Mouse (Mus musculus): ENCODE results near the gene Vamp1. TPM values are rescaled to one million over a fixed set of nuclear protein-coding genes. Genes with fewer than 3 reads are reported as not detected.

Gene Vamp1
- total and polyA plus RNA-seq, 2 experiments from 2014 or later: 40.5 to 47.6 TPM

DNA sequence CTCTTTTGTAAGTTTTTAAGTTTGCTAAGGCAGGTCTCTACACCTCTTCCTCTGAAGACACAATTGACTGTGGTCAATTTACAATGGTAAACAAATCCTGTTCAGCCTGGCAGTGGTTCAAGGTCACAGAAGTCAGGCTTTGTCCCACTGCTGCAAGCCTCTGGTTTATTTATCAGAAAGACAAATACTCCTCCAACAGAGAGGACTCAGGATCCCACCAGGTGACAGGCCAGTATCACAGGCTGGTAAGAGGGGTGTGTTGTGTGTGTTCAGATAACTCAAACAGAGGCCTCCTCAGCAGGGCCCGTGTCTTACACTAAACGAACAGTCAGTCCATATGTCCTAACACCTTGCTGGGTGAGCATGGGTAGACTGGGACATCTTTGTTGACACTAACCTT, 42.9 kb upstream of the Vamp1 start:
- H3K27ac ChIP-seq (ENCODE audit: low read depth, low read length): no peak overlapping the region
- ATAC-seq (ENCODE audit: low FRiP score): no peak
- no peak overlapping the region for H3K4me2 ChIP-seq (ENCODE audit: low read depth, low read length, poor library complexity, severe bottlenecking)
- TF ChIP-seq CTCF (IDR thresholded peaks at IDR 0.05): no peak
- 91% methylated on average over 2 of the region's 2 CpGs for WGBS
- H3K36me3 ChIP-seq (ENCODE audit: insufficient read depth, low read length): peaks cover 79% of the 10 kb centered on the region
- H3K9me3 ChIP-seq (ENCODE audit: low read length): no peaks in the 10 kb centered on the region
- no peaks in the 10 kb centered on the region for H3K27me3 ChIP-seq (ENCODE audit: insufficient read depth, low read length)
- no peak for DNase-seq (ENCODE audit: low spot score)
- H3K9ac ChIP-seq (replicated peaks; ENCODE audit: low read length, poor library complexity, severe bottlenecking): no peak overlapping the region
- H3K4me1 ChIP-seq (ENCODE audit: insufficient read depth, low read length): no peaks in the 10 kb centered on the region
- no peak overlapping the region for H3K4me3 ChIP-seq (ENCODE audit: low read depth, low read length)

DNA sequence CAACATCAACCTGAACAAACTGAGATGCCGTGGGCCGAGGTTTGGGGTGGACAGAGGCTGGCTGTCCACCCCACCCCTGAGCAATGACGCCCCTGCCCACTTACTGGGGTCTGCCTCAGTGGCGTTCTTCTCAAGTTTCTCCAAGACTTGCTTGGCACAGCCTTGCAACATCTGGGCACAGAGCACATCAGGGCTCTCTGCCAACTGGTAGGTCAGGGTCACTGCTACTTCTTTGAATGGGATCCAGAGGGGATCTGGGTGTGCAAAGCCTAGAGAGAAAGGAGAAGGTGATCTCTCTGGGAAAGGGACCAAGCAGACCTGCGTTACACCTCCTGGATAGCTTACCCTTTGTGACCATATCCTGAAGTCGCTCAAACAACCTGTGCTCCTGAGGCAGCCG, 42.1 kb upstream of the Vamp1 start:
- 94% methylated on average over 7 of the region's 7 CpGs for WGBS
- DNase-seq (ENCODE audit: low spot score) (no peak), ATAC-seq (ENCODE audit: low FRiP score) (no peak)
- Histone ChIP-seq H3K9me3 (ENCODE audit: low read length) (no peaks in the 10 kb centered on the region), H3K27ac (ENCODE audit: low read depth, low read length) (no peak overlapping the region), H3K4me2 (ENCODE audit: low read depth, low read length, poor library complexity, severe bottlenecking) (no peak overlapping the region), H3K9ac (replicated peaks; ENCODE audit: low read length, poor library complexity, severe bottlenecking) (no peak overlapping the region), H3K4me3 (ENCODE audit: low read depth, low read length) (no peak overlapping the region), H3K27me3 (ENCODE audit: insufficient read depth, low read length) (no peaks in the 10 kb centered on the region), H3K4me1 (ENCODE audit: insufficient read depth, low read length) (no peaks in the 10 kb centered on the region), H3K36me3 (ENCODE audit: insufficient read depth, low read length) (peaks cover 83% of the 10 kb centered on the region)
- no peak for TF ChIP-seq CTCF (IDR thresholded peaks at IDR 0.05)

DNA sequence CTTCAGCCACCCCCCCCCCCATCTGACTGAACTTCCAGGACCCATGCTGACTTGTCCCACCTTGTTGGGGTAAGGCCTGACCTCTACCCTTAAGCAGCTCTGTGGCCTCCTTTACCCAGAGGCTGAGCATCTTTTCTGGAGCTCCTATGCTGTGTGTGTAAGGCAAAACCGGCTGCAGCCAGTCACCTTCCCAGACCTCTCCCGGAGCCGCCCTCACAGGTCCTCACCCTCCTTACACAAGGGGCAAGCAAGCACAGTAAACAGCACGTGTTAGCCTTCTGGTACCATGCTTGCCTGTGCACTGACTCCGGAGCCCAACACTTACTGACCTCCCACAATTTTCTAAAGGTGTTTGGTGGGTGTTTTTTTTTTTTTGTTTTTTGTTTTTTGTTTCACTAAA, 39.9 kb upstream of the Vamp1 start:
- DNase-seq (ENCODE audit: low spot score) (no peak), ATAC-seq (ENCODE audit: low FRiP score) (no peak)
- H3K27ac ChIP-seq (ENCODE audit: low read depth, low read length): no peak overlapping the region
- WGBS: 91% methylated on average over 5 of the region's 5 CpGs
- no peak overlapping the region for H3K4me2 ChIP-seq (ENCODE audit: low read depth, low read length, poor library complexity, severe bottlenecking)
- no peak overlapping the region for H3K9ac ChIP-seq (replicated peaks; ENCODE audit: low read length, poor library complexity, severe bottlenecking)
- H3K9me3 ChIP-seq (ENCODE audit: low read length): no peaks in the 10 kb centered on the region
- no peaks in the 10 kb centered on the region for H3K27me3 ChIP-seq (ENCODE audit: insufficient read depth, low read length)
- TF ChIP-seq CTCF (IDR thresholded peaks at IDR 0.05): no peak
- no peak overlapping the region for H3K4me3 ChIP-seq (ENCODE audit: low read depth, low read length)
- H3K4me1 ChIP-seq (ENCODE audit: insufficient read depth, low read length): no peaks in the 10 kb centered on the region
- H3K36me3 ChIP-seq (ENCODE audit: insufficient read depth, low read length): peaks cover 78% of the 10 kb centered on the region

DNA sequence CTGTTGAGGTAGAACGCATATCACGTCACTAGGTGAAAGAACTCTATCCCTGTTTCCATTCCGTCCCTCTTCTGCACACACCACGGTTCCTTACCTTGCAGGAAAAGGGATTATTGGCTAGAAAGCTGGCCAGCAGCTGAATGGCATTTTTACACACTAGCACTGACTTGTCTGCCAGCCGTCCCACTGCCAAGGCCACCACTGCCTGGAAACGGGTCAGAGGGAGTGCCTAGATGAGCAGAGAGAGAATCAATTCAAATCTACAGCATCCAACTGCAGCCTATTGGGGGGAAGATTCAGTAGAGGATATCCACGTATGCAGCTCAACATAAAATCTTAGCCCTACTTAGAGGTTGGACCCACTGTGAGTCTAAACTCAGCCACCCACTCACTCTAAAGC, 35.8 kb upstream of the Vamp1 start:
- H3K36me3 ChIP-seq (ENCODE audit: insufficient read depth, low read length): peaks cover 58% of the 10 kb centered on the region
- 90% methylated on average over 7 of the region's 7 CpGs for WGBS
- ATAC-seq (ENCODE audit: low FRiP score): no peak

DNA sequence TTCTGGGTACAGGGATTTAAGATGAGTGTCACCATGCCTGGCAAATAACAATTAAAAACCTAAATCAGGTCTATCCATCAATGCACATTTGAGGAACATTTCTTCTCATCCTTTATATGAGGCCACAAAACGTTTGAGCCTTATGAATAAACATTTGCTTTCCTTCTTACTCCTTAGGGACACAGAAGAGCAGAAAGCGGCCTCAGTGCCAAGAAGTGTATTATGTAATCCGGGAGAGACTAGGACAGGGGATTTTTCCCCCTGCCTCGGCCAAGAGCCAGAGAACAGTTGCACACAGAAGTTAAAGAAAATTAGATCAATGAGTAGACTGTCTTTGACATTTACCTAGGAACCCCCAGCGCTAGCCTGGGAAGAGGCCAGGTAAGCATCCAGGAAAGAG, 33.2 kb upstream of the Vamp1 start:
- DNase-seq (ENCODE audit: low spot score): no peak
- Histone ChIP-seq H3K27me3 (ENCODE audit: insufficient read depth, low read length) (no peaks in the 10 kb centered on the region), H3K4me2 (ENCODE audit: low read depth, low read length, poor library complexity, severe bottlenecking) (no peak overlapping the region), H3K36me3 (ENCODE audit: insufficient read depth, low read length) (peaks cover 62% of the 10 kb centered on the region), H3K27ac (ENCODE audit: low read depth, low read length) (no peak overlapping the region), H3K4me1 (ENCODE audit: insufficient read depth, low read length) (no peaks in the 10 kb centered on the region), H3K4me3 (ENCODE audit: low read depth, low read length) (no peak overlapping the region), H3K9ac (replicated peaks; ENCODE audit: low read length, poor library complexity, severe bottlenecking) (no peak overlapping the region), H3K9me3 (ENCODE audit: low read length) (no peaks in the 10 kb centered on the region)
- no peak for TF ChIP-seq CTCF (IDR thresholded peaks at IDR 0.05)
- 64% methylated on average over 5 of the region's 5 CpGs for WGBS
- no peak for ATAC-seq (ENCODE audit: low FRiP score)

More for the DNA sequence above, 35.8 kb upstream of the Vamp1 start:
- Histone ChIP-seq H3K4me3 (ENCODE audit: low read depth, low read length) (no peak overlapping the region), H3K27me3 (ENCODE audit: insufficient read depth, low read length) (no peaks in the 10 kb centered on the region), H3K4me1 (ENCODE audit: insufficient read depth, low read length) (no peaks in the 10 kb centered on the region), H3K27ac (ENCODE audit: low read depth, low read length) (no peak overlapping the region), H3K4me2 (ENCODE audit: low read depth, low read length, poor library complexity, severe bottlenecking) (no peak overlapping the region), H3K9me3 (ENCODE audit: low read length) (no peaks in the 10 kb centered on the region), H3K9ac (replicated peaks; ENCODE audit: low read length, poor library complexity, severe bottlenecking) (no peak overlapping the region)
- no peak for TF ChIP-seq CTCF (IDR thresholded peaks at IDR 0.05)
- DNase-seq (ENCODE audit: low spot score): no peak

DNA sequence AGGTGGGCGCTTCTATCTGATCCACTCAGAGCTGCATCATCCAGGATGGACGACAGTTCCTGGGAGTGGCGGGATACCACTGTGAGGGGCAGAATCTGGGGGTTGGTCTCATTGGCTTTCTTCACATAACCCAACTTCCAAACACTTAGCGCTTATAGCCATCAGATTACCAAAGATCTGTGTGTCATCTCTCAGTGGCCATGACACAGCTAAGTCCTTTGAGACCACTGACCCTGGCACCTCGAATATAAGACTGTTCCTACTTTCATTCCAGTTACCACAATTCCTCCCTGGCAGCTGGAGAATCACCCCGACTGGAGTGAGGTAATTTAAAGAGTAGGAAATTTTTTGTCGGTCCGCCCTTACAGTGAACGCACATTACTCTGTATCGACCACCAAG, 29.1 kb upstream of the Vamp1 start:
- Histone ChIP-seq H3K4me3 (ENCODE audit: low read depth, low read length) (no peak overlapping the region), H3K9ac (replicated peaks; ENCODE audit: low read length, poor library complexity, severe bottlenecking) (no peak overlapping the region), H3K36me3 (ENCODE audit: insufficient read depth, low read length) (peaks cover 50% of the 10 kb centered on the region), H3K27me3 (ENCODE audit: insufficient read depth, low read length) (no peaks in the 10 kb centered on the region), H3K27ac (ENCODE audit: low read depth, low read length) (no peak overlapping the region), H3K4me1 (ENCODE audit: insufficient read depth, low read length) (no peaks in the 10 kb centered on the region), H3K9me3 (ENCODE audit: low read length) (no peaks in the 10 kb centered on the region), H3K4me2 (ENCODE audit: low read depth, low read length, poor library complexity, severe bottlenecking) (no peak overlapping the region)
- no peak for DNase-seq (ENCODE audit: low spot score)
- no peak for TF ChIP-seq CTCF (IDR thresholded peaks at IDR 0.05)
- ATAC-seq (ENCODE audit: low FRiP score): no peak
- WGBS: 95% methylated on average over 10 of the region's 10 CpGs

Measured in midbrain, postnatal 0 days (tissue).